Mouse (Mus musculus): ENCODE measurements at regions not wholly inside any gene's neighbourhood (a gene's known extent, or its start where the extent isn't known, plus 50 kb on each side); places are given as distances from the start of the nearest gene placed in this dataset.

- no peaks in the 10 kb centered on the region for H3K4me1 ChIP-seq (replicated peaks)
- no peak overlapping the region for H3K4me3 ChIP-seq
- no peak for ATAC-seq (ENCODE audit: low read depth)
- WGBS = 72% methylated on average over 10 of the region's 10 CpGs
- no peaks in the 10 kb centered on the region for H3K27me3 ChIP-seq
- H3K27ac ChIP-seq (replicated peaks) = no peak overlapping the region
- no peaks in the 10 kb centered on the region for H3K9me3 ChIP-seq
- no peak overlapping the region for H3K9ac ChIP-seq
- no peak overlapping the region for H3K4me2 ChIP-seq
- H3K36me3 ChIP-seq = no peaks in the 10 kb centered on the region
These were observed 341.0 kb downstream of the Rps6kc1 start for GRCm38 (mm10) chr1:190570563-190570962.

DNA sequence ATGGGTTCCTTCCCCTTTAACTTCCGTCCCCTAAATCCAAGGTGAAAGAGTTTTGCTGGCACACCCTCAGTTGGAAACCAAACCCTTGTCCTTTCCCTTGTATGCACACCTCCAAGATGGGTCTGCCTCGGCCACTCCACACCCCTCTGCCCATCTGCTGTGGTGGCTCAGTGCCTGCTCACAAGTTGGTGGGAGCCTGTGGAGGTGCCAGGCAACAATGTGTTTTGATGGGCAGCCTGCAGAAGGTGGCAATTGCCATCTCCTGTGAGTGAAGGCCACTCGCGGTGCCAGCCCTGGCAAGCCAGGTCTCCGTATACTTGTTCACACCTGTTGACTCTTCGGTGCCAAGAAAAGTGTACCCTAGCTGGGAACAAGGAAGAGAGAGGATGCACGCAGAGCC is 344.8 kb downstream of the Rps6kc1 start:
- no peak overlapping the region for H3K4me3 ChIP-seq
- 90% methylated on average over 7 of the region's 7 CpGs for WGBS
- H3K27me3 ChIP-seq = no peaks in the 10 kb centered on the region
- ATAC-seq (ENCODE audit: low read depth) = no peak
- H3K9ac ChIP-seq = no peak overlapping the region
- H3K36me3 ChIP-seq = no peaks in the 10 kb centered on the region
- 0 out of 2 replicates have a peak, but pooled peaks cover 8% of the 10 kb centered on the region for H3K4me1 ChIP-seq (replicated peaks)
- H3K27ac ChIP-seq (replicated peaks) = no peak overlapping the region
- no peaks in the 10 kb centered on the region for H3K9me3 ChIP-seq
- no peak overlapping the region for H3K4me2 ChIP-seq

- Histone ChIP-seq H3K9me3 (no peaks in the 10 kb centered on the region), H3K4me1 (replicated peaks) (0 out of 2 replicates have a peak, but pooled peaks cover 11% of the 10 kb centered on the region), H3K27me3 (no peaks in the 10 kb centered on the region), H3K9ac (no peak overlapping the region), H3K36me3 (no peaks in the 10 kb centered on the region), H3K4me3 (no peak overlapping the region), H3K27ac (replicated peaks) (no peak overlapping the region), H3K4me2 (no peak overlapping the region)
- 62% methylated on average over 13 of the region's 13 CpGs for WGBS
- no peak for ATAC-seq (ENCODE audit: low read depth)
These were observed 348.6 kb downstream of the Rps6kc1 start for GRCm38 (mm10) chr1:190562865-190563457.

DNA sequence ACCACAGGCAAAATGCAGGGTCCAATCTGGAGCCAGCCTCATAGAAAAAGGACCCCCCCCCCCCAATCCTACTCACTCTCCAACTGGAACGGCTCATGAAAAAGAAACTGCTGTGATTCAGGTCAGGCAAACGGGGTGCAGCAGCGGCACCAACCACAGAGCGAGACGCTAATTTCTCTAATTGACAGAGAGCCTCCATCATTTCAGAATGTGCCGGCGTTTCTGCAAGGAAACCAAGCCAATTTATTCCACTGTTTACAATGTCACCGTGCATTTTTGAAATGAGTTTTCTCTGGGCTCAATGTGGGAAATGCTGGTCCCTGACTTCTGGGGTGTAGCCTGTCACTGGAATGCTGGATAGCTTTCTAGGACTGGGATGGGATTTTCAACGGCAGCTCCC is 351.5 kb downstream of the Rps6kc1 start:
- Histone ChIP-seq H3K4me2 (no peak overlapping the region), H3K27ac (replicated peaks) (0 out of 2 replicates have a peak overlapping the region, but pooled peaks have one; percentile 33), H3K4me3 (no peak overlapping the region), H3K4me1 (replicated peaks) (0 out of 2 replicates have a peak, but pooled peaks cover 10% of the 10 kb centered on the region), H3K27me3 (no peaks in the 10 kb centered on the region), H3K9me3 (no peaks in the 10 kb centered on the region), H3K9ac (no peak overlapping the region), H3K36me3 (no peaks in the 10 kb centered on the region)
- ATAC-seq (ENCODE audit: low read depth) = no peak
- 57% methylated on average over 9 of the region's 9 CpGs for WGBS

- no peak overlapping the region for H3K4me3 ChIP-seq
- no peak overlapping the region for H3K9ac ChIP-seq
- H3K4me2 ChIP-seq = no peak overlapping the region
- no peaks in the 10 kb centered on the region for H3K9me3 ChIP-seq
- 56% methylated on average over 2 of the region's 2 CpGs for WGBS
- H3K4me1 ChIP-seq (replicated peaks) = no peaks in the 10 kb centered on the region
- no peak for ATAC-seq (ENCODE audit: low read depth)
- H3K36me3 ChIP-seq = no peaks in the 10 kb centered on the region
- H3K27me3 ChIP-seq = no peaks in the 10 kb centered on the region
- H3K27ac ChIP-seq (replicated peaks) = no peak overlapping the region
These were observed 369.7 kb downstream of the Rps6kc1 start for GRCm38 (mm10) chr1:190541892-190542291.

DNA sequence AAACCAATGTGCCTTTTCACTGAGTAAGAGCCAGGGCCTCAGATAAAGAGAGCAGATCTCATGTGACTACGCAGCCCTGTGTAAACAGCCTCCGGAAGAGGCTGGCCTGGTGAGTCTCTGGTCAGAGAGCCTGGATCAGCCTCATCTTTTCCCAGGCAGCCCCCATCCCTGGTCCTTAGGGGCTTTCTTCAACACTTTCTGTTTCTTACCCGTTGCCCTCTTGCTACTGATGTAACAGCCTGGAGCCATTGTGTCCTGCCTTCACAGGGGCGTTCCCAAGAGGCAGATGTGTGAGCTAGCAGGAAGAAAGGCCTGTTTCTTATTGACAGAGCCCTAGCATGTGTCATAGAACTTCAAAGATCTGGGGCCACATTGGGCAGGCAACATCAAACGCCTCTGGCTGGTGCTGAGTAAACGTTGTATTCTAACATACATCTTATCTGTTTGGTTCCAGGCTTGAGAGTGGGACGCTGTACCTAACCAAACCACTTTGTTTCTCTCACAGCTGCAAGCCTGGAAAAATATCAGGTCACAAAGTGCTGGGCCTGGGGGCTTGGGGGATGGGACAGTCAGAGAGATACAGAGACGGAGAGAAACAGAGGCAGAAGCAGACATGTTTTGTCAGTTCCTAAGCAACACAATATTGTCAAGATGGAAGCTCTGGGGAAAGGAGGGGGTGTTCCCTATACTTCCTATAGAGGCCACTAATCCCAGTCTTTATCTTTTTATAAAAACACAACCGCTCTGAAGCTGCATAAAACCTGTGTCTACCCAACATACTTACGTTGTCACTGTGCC is 362.6 kb upstream of the Prox1 start:
- H3K4me1 ChIP-seq (replicated peaks) = peaks cover 21% of the 10 kb centered on the region
- 0 out of 2 replicates have a peak, but pooled peaks cover 8% of the 10 kb centered on the region for H3K27me3 ChIP-seq
- no peak overlapping the region for H3K4me2 ChIP-seq
- no peaks in the 10 kb centered on the region for H3K36me3 ChIP-seq
- H3K27ac ChIP-seq (replicated peaks) = no peak overlapping the region
- no peak overlapping the region for H3K9ac ChIP-seq
- WGBS = 13% methylated on average over 10 of the region's 10 CpGs
- no peaks in the 10 kb centered on the region for H3K9me3 ChIP-seq
- no peak for ATAC-seq (ENCODE audit: low read depth)
- no peak overlapping the region for H3K4me3 ChIP-seq

- WGBS = 94% methylated on average over 6 of the region's 6 CpGs
- no peak overlapping the region for H3K4me3 ChIP-seq
- no peak overlapping the region for H3K9ac ChIP-seq
- peaks cover 26% of the 10 kb centered on the region for H3K4me1 ChIP-seq (replicated peaks)
- H3K36me3 ChIP-seq = no peaks in the 10 kb centered on the region
- H3K27ac ChIP-seq (replicated peaks) = no peak overlapping the region
- H3K27me3 ChIP-seq = 0 out of 2 replicates have a peak, but pooled peaks cover 8% of the 10 kb centered on the region
- no peaks in the 10 kb centered on the region for H3K9me3 ChIP-seq
- no peak for ATAC-seq (ENCODE audit: low read depth)
- no peak overlapping the region for H3K4me2 ChIP-seq
These were observed 360.7 kb upstream of the Prox1 start for GRCm38 (mm10) chr1:190531224-190531623.

- Histone ChIP-seq H3K9ac (no peak overlapping the region), H3K27me3 (0 out of 2 replicates have a peak, but pooled peaks cover 8% of the 10 kb centered on the region), H3K36me3 (no peaks in the 10 kb centered on the region), H3K4me3 (no peak overlapping the region), H3K4me1 (replicated peaks) (peaks cover 36% of the 10 kb centered on the region), H3K9me3 (no peaks in the 10 kb centered on the region), H3K4me2 (no peak overlapping the region), H3K27ac (replicated peaks) (no peak overlapping the region)
- WGBS = 83% methylated on average over 3 of the region's 3 CpGs
- no peak for ATAC-seq (ENCODE audit: low read depth)
These were observed 359.6 kb upstream of the Prox1 start for GRCm38 (mm10) chr1:190530079-190530478.

DNA sequence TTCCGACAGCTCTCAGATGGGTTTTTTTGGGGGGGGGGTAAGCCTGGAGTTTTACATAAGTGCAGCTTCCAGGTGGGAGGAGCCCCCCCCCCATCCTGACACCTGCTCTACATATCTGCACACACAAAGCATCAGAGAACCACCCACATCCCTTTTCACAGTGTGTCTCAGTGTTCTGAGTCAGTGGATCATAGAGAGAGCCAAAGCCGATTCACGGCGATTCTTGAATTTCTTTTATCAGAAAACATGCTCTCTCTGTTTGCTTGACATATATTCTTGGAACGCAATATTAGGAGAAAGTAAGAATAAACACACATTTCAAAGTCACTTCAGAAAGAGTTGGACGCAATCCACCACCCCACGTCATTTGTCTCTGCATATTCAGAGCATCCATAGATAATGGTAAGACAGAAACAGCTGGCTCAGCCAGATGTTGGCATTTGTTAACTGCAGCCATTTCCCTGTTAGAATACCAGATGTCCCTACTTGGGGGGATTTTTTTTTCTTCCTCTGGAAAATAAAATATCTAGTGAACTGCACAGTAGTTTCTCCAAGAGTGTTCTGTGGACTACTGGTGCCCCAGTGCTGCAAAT is 357.1 kb upstream of the Prox1 start:
- H3K27me3 ChIP-seq = peaks cover 8% of the 10 kb centered on the region; the same call in 1 of the 2 replicates
- no peak overlapping the region for H3K27ac ChIP-seq (replicated peaks)
- no peaks in the 10 kb centered on the region for H3K36me3 ChIP-seq
- ATAC-seq (ENCODE audit: low read depth) = no peak
- H3K9ac ChIP-seq = no peak overlapping the region
- H3K4me3 ChIP-seq = no peak overlapping the region
- no peak overlapping the region for H3K4me2 ChIP-seq
- H3K9me3 ChIP-seq = no peaks in the 10 kb centered on the region
- 82% methylated on average over 7 of the region's 7 CpGs for WGBS
- peaks cover 16% of the 10 kb centered on the region; the same call in 1 of the 2 replicates for H3K4me1 ChIP-seq (replicated peaks)

DNA sequence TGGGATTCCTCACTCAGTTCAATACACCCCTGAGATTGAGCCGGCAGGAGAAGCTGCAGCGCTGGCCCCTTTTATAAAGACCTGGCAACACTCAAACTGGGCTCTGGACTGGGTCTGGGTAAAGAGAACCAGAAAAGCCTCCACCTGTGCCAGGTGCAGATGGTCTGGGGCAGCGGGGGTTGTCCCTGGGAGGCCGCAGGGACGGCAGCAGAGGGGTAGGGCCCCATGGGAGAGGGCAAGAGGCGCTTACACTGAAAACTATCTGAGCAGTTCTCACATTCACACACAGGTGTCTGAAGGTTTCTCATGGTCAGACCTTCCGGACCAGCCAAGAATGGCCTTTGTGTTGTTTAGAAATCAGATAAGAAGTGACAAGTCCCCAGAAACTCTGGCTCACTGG is 356.1 kb upstream of the Prox1 start:
- 26% methylated on average over 7 of the region's 7 CpGs for WGBS
- no peak for ATAC-seq (ENCODE audit: low read depth)

GRCm38 (mm10) chr1:190526046-190526445 is 355.5 kb upstream of the Prox1 start:
- WGBS = 45% methylated on average over 6 of the region's 6 CpGs
- Histone ChIP-seq H3K9me3 (no peaks in the 10 kb centered on the region), H3K4me2 (no peak overlapping the region), H3K4me3 (no peak overlapping the region), H3K9ac (no peak overlapping the region), H3K36me3 (no peaks in the 10 kb centered on the region), H3K27me3 (peaks cover 8% of the 10 kb centered on the region; the same call in 1 of the 2 replicates), H3K4me1 (replicated peaks) (peaks cover 15% of the 10 kb centered on the region; the same call in 1 of the 2 replicates), H3K27ac (replicated peaks) (no peak overlapping the region)
- no peak for ATAC-seq (ENCODE audit: low read depth)

More for the DNA sequence above, 356.1 kb upstream of the Prox1 start:
- Histone ChIP-seq H3K4me1 (replicated peaks) (peaks cover 15% of the 10 kb centered on the region; the same call in 1 of the 2 replicates), H3K4me2 (no peak overlapping the region), H3K9ac (no peak overlapping the region), H3K4me3 (no peak overlapping the region), H3K27ac (replicated peaks) (no peak overlapping the region), H3K27me3 (peaks cover 8% of the 10 kb centered on the region; the same call in 1 of the 2 replicates), H3K36me3 (no peaks in the 10 kb centered on the region), H3K9me3 (no peaks in the 10 kb centered on the region)

- ATAC-seq (ENCODE audit: low read depth) = no peak
- Histone ChIP-seq H3K4me3 (no peak overlapping the region), H3K4me1 (replicated peaks) (0 out of 2 replicates have a peak, but pooled peaks cover 5% of the 10 kb centered on the region), H3K9ac (no peak overlapping the region), H3K9me3 (no peaks in the 10 kb centered on the region), H3K4me2 (no peak overlapping the region), H3K36me3 (no peaks in the 10 kb centered on the region), H3K27ac (replicated peaks) (no peak overlapping the region), H3K27me3 (no peaks in the 10 kb centered on the region)
- WGBS = 94% methylated on average over 8 of the region's 8 CpGs
These were observed 329.6 kb upstream of the Prox1 start for GRCm38 (mm10) chr1:190500106-190500505.
